Mouse (Mus musculus) lung, adult 2 months (tissue): ENCODE results near the gene Islr. TPM values are rescaled to one million over a fixed set of nuclear protein-coding genes. Genes with fewer than 3 reads are reported as not detected.

Source experiments
- DNase-seq: peaks from one replicate; pipeline ENCODE4 v3.0.0; 2022
- H3K4me1 ChIP-seq: fragments of 200-500 bp; 2 replicates; pipeline ENCODE4 v1.6.1; 2011; ENCODE audit warnings: low read length; ENCODE audit not compliant: control insufficient read depth, insufficient read depth
- H3K4me3 ChIP-seq: fragments of 200-500 bp; replicated peaks from 2 replicates; pipeline ENCODE3; 2011; ENCODE audit warnings: low read depth, mild to moderate bottlenecking, control low read depth, low read length; ENCODE audit errors: extremely low read depth
- CTCF ChIP-seq: fragments of 200-500 bp; IDR thresholded peaks from 2 replicates; pipeline ENCODE4 v1.5.1; 2011; ENCODE audit warnings: mild to moderate bottlenecking, low read length, control low read depth; ENCODE audit not compliant: insufficient read depth
- POLR2A ChIP-seq: fragments of 200-500 bp; IDR thresholded peaks from 2 replicates; pipeline ENCODE4 v1.6.1; 2011; ENCODE audit warnings: low read depth, mild to moderate bottlenecking, control low read depth, low read length, borderline replicate concordance; ENCODE audit errors: extremely low read depth
- WGBS: fragments of 180-500 bp; shearing (Covaris S2); methylation state at CpG from one replicate; pipeline ENCODE4 v1.1.7; 2018; 5-methylcytosine and 5-hydroxymethylcytosine counted together
- polyA plus RNA-seq: library from polyadenylated mRNA; depleted of rRNA; stranded (reverse); fragments of >200 nt; gene quantifications from 2 replicates; pipeline ENCODE4 v1.2.3, GENCODE M21; 2012

Islr gene
- polyA plus RNA-seq, 1 experiment, result 74.0 TPM

DNA sequence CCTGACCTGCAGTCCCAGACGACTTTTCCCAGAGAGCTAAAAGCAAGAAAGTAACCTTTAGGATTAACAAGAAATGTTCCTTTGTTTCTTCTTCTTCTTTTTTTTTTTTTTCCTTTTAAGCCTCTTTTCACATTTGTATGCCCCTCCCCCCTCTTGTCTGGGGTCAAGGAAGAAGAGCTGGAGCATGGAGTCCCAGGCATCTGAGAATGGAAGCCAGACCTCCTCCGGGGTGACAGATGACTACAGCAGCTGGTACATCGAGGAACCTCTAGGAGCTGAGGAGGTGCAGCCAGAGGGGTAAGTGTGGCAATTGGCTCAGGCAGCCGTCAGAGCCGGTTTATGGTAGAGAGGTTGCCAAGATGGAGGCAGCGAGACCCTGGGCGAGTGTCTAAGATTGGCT lies 69.2 kb downstream of the Islr start:
- Histone ChIP-seq H3K4me3 (no peak overlapping the region), H3K4me1 (peaks cover 5% of the 10 kb centered on the region)
- TF ChIP-seq POLR2A (no peak), CTCF (no peak)
- WGBS, result 38% methylated on average over 7 of the region's 7 CpGs
- no peak for DNase-seq

DNA sequence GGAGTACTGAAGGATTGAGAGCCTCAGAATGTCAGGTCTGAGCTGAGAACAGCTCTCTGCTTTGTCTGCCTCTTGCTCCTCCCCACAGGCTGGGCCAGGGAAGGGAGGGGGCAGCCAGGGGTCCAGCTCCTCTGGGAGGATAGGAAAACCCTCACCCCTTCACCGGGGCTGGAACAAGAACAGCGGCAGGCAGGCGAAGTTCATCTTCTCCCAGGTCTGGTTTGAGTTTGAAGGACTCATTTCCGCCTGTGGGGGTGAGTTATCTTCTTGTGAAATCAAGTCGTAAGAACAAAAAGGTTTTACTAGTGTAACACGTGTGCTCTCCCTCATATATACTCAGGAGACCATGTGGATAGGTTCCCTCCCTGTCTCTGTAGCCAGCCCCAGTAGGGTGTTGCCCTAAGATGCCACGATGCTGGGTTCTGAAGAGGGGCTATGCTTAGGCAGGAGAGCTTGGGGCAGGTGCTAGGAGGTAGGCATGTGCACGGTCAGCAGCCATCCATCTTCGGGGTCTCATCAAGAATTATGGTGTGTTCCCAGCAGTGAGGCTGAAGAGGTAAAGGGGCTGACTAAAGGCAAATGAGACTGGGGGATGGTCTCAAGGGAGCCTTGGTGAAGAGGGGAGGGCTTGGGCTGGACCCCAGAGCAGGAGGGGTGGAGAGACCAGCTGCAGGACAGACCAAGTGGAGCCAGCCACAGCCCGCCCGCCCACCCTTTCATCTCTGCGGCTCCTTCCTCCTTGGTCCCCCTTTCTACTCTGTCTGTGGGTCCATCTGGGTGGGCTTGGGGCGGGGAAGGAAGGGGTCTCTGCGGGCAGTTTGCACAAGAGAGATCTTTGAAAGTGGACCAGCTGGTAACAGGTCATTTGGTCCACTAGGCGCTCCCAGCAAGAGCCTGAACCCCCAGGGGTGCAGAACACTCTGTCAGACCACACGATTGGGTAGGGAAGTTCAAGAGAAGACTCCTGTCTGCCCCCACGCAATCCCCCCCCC lies 69.9 kb downstream of the Islr start:
- WGBS, result 22% methylated on average over 17 of the region's 17 CpGs
- Histone ChIP-seq H3K4me3 (no peak overlapping the region), H3K4me1 (no peaks in the 10 kb centered on the region)
- TF ChIP-seq POLR2A (no peak), CTCF (no peak)
- no peak for DNase-seq

DNA sequence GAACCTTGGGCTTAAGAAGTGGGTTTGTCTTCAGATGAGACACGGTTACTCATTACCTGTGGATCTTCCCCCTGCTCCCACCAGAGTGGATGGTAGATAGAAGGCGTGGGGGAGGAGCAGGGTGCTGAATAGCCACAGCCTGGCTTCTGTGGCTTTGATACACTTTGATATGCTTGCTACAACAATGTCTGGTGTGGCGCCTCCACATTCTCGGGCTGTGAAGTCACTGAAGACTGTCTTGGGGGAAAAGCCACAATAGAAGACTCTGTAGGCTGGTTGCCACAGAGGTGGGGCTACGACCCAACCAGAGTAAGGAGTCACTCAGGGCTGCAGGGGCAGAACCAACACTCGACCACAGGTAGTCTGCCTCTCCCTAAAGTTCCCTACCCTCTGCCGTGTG lies 72.4 kb downstream of the Islr start:
- TF ChIP-seq CTCF, result no peak
- TF ChIP-seq POLR2A, result no peak
- WGBS, result 56% methylated on average over 7 of the region's 7 CpGs
- no peak for DNase-seq
- H3K4me3 ChIP-seq, result no peak overlapping the region
- H3K4me1 ChIP-seq, result no peaks in the 10 kb centered on the region

DNA sequence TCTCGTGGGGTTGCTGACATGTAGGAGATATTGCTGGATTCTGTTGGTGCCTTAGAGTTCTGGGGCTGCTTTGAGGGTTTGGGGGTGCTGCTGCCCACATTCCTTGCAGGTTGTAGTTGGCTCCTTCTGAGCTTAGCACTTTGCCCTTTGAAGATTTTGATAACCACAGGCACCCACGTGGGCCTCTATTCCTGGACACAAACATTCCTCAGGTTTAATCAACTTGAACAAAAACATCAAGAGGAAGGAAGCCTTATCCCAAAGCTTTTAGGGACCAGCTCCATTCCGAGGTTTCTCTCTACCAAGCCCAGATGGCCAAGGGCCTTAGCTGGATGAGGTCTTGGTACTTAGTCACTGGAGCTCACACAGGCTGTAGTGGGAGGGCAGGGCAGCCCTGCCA lies 73.2 kb downstream of the Islr start:
- Histone ChIP-seq H3K4me3 (no peak overlapping the region), H3K4me1 (no peaks in the 10 kb centered on the region)
- no peak for TF ChIP-seq POLR2A
- TF ChIP-seq CTCF, result no peak
- WGBS, result 35% methylated on average over 3 of the region's 3 CpGs
- DNase-seq, result no peak

DNA sequence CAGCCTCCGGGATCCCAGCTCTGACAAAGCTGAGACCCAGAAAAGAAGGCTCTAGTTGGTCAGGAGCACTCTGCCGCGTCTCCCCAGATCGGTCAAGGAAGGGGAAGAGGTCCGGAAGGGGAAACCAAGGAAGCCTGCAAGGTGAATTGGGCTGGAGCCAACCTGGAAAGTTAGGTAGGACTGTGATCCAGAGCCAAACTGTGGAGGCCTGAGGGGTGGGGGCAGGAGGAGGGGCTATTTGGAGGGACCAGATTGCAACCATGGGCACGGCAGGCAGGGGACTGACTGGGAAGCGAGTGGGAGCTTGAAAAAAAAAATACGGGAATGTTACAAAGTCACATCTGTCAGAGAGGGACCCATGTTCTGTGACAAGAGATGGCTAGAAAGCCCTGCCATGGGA lies 74.6 kb downstream of the Islr start:
- TF ChIP-seq POLR2A (no peak), CTCF (no peak)
- H3K4me3 ChIP-seq, result no peak overlapping the region
- H3K4me1 ChIP-seq, result no peaks in the 10 kb centered on the region
- DNase-seq, result no peak
- WGBS, result 35% methylated on average over 8 of the region's 8 CpGs

DNA sequence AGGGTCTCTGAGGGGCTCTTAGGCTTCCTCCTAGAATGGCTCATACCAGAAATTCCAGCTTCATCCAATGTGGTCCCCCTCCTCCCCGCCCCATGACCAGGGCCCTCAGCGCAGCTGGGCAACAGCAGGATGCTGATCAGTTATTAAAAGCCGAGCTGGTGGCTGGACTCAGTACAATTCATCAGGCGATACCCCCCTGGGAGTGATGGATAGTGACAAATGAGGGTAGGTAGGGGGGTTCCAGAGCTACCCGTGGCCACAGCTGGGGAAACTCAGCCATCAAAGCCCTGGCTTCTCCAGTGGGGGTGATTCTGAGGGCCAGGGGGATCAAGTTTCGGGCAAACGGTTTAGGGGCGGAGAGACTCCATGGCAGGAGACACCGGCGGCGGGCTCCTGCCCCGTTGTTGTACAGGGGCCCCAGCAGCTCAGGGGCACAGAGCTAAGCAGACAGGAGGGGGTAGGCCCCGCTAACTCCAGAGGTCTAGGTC lies 75.1 kb downstream of the Islr start:
- Histone ChIP-seq H3K4me1 (no peaks in the 10 kb centered on the region), H3K4me3 (no peak overlapping the region)
- no peak for DNase-seq
- WGBS, result 26% methylated on average over 13 of the region's 13 CpGs
- TF ChIP-seq POLR2A (no peak), CTCF (no peak)

DNA sequence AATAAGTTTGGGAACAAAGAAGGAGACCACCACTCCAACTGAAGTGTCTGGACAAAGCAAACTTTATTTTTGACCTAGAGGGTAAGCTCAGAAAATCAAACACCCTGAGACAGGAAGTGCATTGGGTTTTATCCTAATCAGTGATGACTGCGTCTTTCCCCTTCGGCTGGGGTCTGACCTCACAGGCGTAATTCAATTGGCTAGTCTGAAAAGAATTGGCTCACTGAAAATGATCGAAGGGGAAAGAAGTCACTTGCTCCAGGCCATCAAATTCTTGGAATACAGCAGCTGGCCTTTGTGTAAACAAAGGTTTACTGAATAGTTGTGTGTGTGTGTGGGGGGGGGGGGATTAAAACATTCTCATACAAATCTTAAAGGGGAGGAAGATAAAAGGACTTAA lies 78.3 kb downstream of the Islr start:
- DNase-seq, result no peak
- no peak overlapping the region for H3K4me3 ChIP-seq
- no peaks in the 10 kb centered on the region for H3K4me1 ChIP-seq
- WGBS, result 37% methylated on average over 4 of the region's 4 CpGs
- TF ChIP-seq POLR2A (no peak), CTCF (no peak)

DNA sequence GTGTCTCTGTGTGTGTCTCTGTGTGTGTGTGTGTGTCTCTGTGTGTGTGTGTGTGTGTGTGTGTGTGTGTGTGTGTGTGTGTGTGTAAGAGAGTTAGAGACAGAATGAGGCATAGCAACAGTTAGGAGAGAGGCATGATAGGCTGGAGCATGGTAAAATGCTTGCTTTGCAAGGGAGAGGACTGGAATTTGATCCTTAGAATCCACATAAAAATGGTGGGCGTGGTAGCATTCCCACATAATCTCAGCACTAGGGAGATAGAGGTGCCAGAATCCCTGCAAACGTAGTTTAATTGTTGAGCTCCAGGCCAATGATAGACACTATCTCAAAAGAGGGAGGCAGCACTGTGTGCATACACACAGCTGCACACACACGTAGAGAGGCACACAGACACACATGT lies 79.0 kb downstream of the Islr start:
- TF ChIP-seq POLR2A, result no peak
- TF ChIP-seq CTCF, result no peak
- WGBS, result 73% methylated on average over 3 of the region's 3 CpGs
- Histone ChIP-seq H3K4me1 (no peaks in the 10 kb centered on the region), H3K4me3 (no peak overlapping the region)
- no peak for DNase-seq

DNA sequence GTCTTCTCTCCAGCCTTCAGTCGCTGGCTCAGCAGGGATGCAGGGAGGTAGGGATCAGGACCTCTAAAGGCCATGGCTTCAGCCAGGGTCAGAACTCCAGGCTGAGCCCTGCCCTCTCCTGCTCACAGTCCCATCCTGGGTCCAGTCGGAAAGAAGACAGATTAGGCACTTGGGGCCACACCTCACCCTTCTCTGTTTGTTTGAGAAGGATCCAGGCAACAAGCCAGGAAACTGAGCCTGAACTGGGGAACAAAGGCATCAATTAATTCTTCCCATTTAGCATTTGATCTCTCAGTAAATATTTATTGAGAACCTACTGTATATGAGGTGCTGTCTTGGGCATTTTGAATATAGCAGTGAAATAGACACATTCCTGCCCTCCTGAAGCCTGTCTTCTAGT lies 85.4 kb downstream of the Islr start, which contains the start of gene Ccdc33:
Ccdc33 (minus strand) TSS at position 153 of the 400 bp plus-strand sequence.
- 18% methylated on average over 2 of the region's 2 CpGs for WGBS
- no peak within 1 kb of the TSS for H3K4me3 ChIP-seq
- TF ChIP-seq CTCF (no peak), POLR2A (no peak)
- no peaks in the 10 kb centered on the region for H3K4me1 ChIP-seq
- DNase-seq, result no peak

DNA sequence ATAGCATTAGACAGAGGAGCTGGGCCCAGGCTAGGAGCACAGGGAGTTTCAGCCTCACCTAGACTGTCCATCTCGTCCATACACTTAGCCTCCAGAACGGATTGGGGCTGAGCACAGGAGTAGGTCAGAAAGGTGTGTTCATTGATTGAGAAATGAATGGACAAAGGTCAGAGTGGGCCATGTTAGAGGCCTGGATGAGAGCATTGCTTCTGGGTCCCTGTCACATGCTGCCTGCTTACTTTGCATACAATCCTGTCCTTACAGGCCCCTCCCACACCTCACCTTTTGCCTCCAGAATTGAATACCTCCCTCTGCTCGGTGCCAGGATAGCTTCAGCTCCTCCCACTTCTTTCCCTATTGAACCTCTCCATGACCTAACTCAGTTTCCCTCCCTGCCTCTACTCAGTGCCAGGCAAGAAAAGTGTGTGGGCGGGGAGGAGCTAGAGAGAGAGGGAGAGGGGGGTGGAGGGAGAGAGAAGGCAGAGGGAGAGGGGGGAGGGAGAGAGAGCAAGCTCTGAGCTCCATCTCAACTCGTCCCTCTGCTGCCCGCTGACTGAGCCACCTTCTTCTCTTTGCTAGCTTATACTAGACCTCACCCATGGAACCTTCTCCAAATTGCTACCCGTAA lies 88.0 kb downstream of the Islr start:
- WGBS, result 74% methylated on average over 7 of the region's 7 CpGs
- DNase-seq, result no peak
- TF ChIP-seq CTCF (no peak), POLR2A (no peak)
- no peaks in the 10 kb centered on the region for H3K4me1 ChIP-seq
- H3K4me3 ChIP-seq, result no peak overlapping the region
